Mouse (Mus musculus) neural tube, embryonic 13.5 days (tissue): ENCODE data around the gene Cisd3. TPM values are rescaled to one million over a fixed set of nuclear protein-coding genes. Genes with fewer than 3 reads are reported as not detected.
"Not testable (repeated sequence)": the region's sequence is repeated elsewhere in the genome, so short reads cannot be mapped to it uniquely, and the experiment has no call there.

ENCODE experiments used
- ATAC-seq: fragments of 200-750 bp; cut with Nextera tagmentation; 2 replicates; pipeline ENCODE4 v1.8.0; 2017; ENCODE audit warnings: low read depth, mild to moderate bottlenecking, moderate TSS enrichment, moderate library complexity
- H3K27ac ChIP-seq: fragments of 300-500 bp; sonication (generic); replicated peaks from 2 replicates; pipeline ENCODE4 v1.5.1; 2015; ENCODE audit warnings: moderate library complexity, mild to moderate bottlenecking, inconsistent platforms
- H3K27me3 ChIP-seq: fragments of 300-500 bp; sonication (generic); 2 replicates; pipeline ENCODE4 v1.6.1; 2015; ENCODE audit warnings: mild to moderate bottlenecking, inconsistent platforms
- H3K36me3 ChIP-seq: fragments of 300-500 bp; sonication (generic); 2 replicates; pipeline ENCODE4 v1.6.1; 2015; ENCODE audit warnings: mild to moderate bottlenecking, inconsistent platforms
- H3K4me1 ChIP-seq: fragments of 300-500 bp; sonication (generic); replicated peaks from 2 replicates; pipeline ENCODE4 v1.6.1; 2015; ENCODE audit warnings: inconsistent platforms
- H3K4me2 ChIP-seq: fragments of 300-500 bp; sonication (generic); 2 replicates; pipeline ENCODE4 v1.6.1; 2015; ENCODE audit warnings: inconsistent platforms, mild to moderate bottlenecking, moderate library complexity
- H3K4me3 ChIP-seq: fragments of 300-500 bp; sonication (generic); 2 replicates; pipeline ENCODE4 v1.5.1; 2015; ENCODE audit warnings: mild to moderate bottlenecking, inconsistent platforms
- H3K9ac ChIP-seq: fragments of 300-500 bp; sonication (generic); 2 replicates; pipeline ENCODE4 v1.6.1; 2015; ENCODE audit warnings: moderate library complexity, mild to moderate bottlenecking, inconsistent platforms
- H3K9me3 ChIP-seq: fragments of 300-500 bp; sonication (generic); 2 replicates; pipeline ENCODE4 v1.6.1; 2016; ENCODE audit warnings: inconsistent platforms
- WGBS: fragments of 180-500 bp; shearing (Covaris S2); methylation state at CpG from one replicate; pipeline ENCODE4 v1.1.7; 2015; 5-methylcytosine and 5-hydroxymethylcytosine counted together
- microRNA-seq: library from miRNA; unstranded; fragments of <30 nt; microRNA quantifications from one replicate; pipeline ENCODE4, GENCODE M21; 2016
- polyA plus RNA-seq: library from polyadenylated mRNA; unstranded; fragments of >200 nt; fragmentation: Nextera tagmentation; extraction: Ambion mirVana; gene quantifications from 2 replicates; pipeline ENCODE4 v1.2.1, GENCODE M21; 2015

Gene Cisd3
- polyA plus RNA-seq, 1 experiment from 2014 or later, result 40.5 TPM

- Histone ChIP-seq H3K36me3 (peaks cover 97% of the 10 kb centered on the region), H3K27ac (no peak overlapping the region), H3K9ac (no peak overlapping the region), H3K4me1 (no peaks in the 10 kb centered on the region), H3K4me2 (no peak overlapping the region), H3K4me3 (no peak overlapping the region), H3K27me3 (no peaks in the 10 kb centered on the region), H3K9me3 (no peaks in the 10 kb centered on the region)
- WGBS, result 93% methylated on average over 4 of the region's 4 CpGs
- ATAC-seq, result no peak
Measured at GRCm38 (mm10) chr11:97721338-97721737, 35.7 kb downstream of the Cisd3 start.

GRCm38 (mm10) chr11:97723709-97724108 is 38.1 kb downstream of the Cisd3 start:
- H3K27me3 ChIP-seq, result no peaks in the 10 kb centered on the region
- no peak overlapping the region for H3K4me2 ChIP-seq
- H3K4me3 ChIP-seq, result no peak overlapping the region
- H3K36me3 ChIP-seq, result peaks cover 99% of the 10 kb centered on the region
- 83% methylated on average over 7 of the region's 7 CpGs for WGBS
- no peak for ATAC-seq
- H3K4me1 ChIP-seq, result no peaks in the 10 kb centered on the region
- no peaks in the 10 kb centered on the region for H3K9me3 ChIP-seq
- H3K9ac ChIP-seq, result no peak overlapping the region
- H3K27ac ChIP-seq, result no peak overlapping the region

- Histone ChIP-seq H3K9me3 (no peaks in the 10 kb centered on the region), H3K27ac (no peak overlapping the region), H3K36me3 (peaks cover 95% of the 10 kb centered on the region), H3K4me2 (no peak overlapping the region), H3K4me3 (no peak overlapping the region), H3K27me3 (no peaks in the 10 kb centered on the region), H3K4me1 (peaks cover 2% of the 10 kb centered on the region; the same call in 1 of the 2 replicates), H3K9ac (no peak overlapping the region)
- ATAC-seq, result no peak
- WGBS, result 79% methylated on average over 7 of the region's 7 CpGs
Measured at GRCm38 (mm10) chr11:97728311-97728710, 42.7 kb downstream of the Cisd3 start.

GRCm38 (mm10) chr11:97728730-97729129 is 43.1 kb downstream of the Cisd3 start:
- ATAC-seq, result no peak
- Histone ChIP-seq H3K9me3 (no peaks in the 10 kb centered on the region), H3K4me3 (no peak overlapping the region), H3K36me3 (peaks cover 90% of the 10 kb centered on the region), H3K27ac (no peak overlapping the region), H3K27me3 (no peaks in the 10 kb centered on the region), H3K4me1 (peaks cover 6% of the 10 kb centered on the region), H3K9ac (no peak overlapping the region), H3K4me2 (no peak overlapping the region)
- 89% methylated on average over 7 of the region's 7 CpGs for WGBS

GRCm38 (mm10) chr11:97733689-97734088 is 48.1 kb downstream of the Cisd3 start:
- H3K4me3 ChIP-seq, result no peak overlapping the region
- no peak overlapping the region for H3K4me2 ChIP-seq
- peaks cover 41% of the 10 kb centered on the region for H3K36me3 ChIP-seq
- no peak for ATAC-seq
- no peak overlapping the region for H3K9ac ChIP-seq
- no peak overlapping the region; the same call in 1 of the 2 replicates for H3K27ac ChIP-seq
- H3K4me1 ChIP-seq, result peaks cover 12% of the 10 kb centered on the region
- H3K27me3 ChIP-seq, result no peaks in the 10 kb centered on the region
- WGBS, result 47% methylated on average over 10 of the region's 10 CpGs
- H3K9me3 ChIP-seq, result no peaks in the 10 kb centered on the region

GRCm38 (mm10) chr11:97734810-97735209 is 49.2 kb downstream of the Cisd3 start:
- H3K9me3 ChIP-seq, H3K4me3 ChIP-seq, H3K27me3 ChIP-seq, H3K4me2 ChIP-seq, H3K27ac ChIP-seq, ATAC-seq, H3K9ac ChIP-seq: not testable (repeated sequence)
- WGBS, result 88% methylated on average over 5 of the region's 5 CpGs
- peaks cover 13% of the 10 kb centered on the region for H3K4me1 ChIP-seq
- peaks cover 30% of the 10 kb centered on the region for H3K36me3 ChIP-seq

- H3K4me1 ChIP-seq, result peaks cover 26% of the 10 kb centered on the region
- no peak overlapping the region for H3K9ac ChIP-seq
- 97% methylated on average over 5 of the region's 5 CpGs for WGBS
- no peak overlapping the region for H3K4me2 ChIP-seq
- no peak for ATAC-seq
- H3K27ac ChIP-seq, result no peak overlapping the region
- no peaks in the 10 kb centered on the region for H3K27me3 ChIP-seq
- peaks cover 13% of the 10 kb centered on the region for H3K36me3 ChIP-seq
- H3K4me3 ChIP-seq, result no peak overlapping the region
- H3K9me3 ChIP-seq, result no peaks in the 10 kb centered on the region
Measured at GRCm38 (mm10) chr11:97736645-97737044, 51.0 kb downstream of the Cisd3 start.

GRCm38 (mm10) chr11:97737600-97737999 is 52.0 kb downstream of the Cisd3 start:
- no peak overlapping the region for H3K4me2 ChIP-seq
- H3K36me3 ChIP-seq, result peaks cover 4% of the 10 kb centered on the region; the same call in 1 of the 2 replicates
- H3K4me3 ChIP-seq, result no peak overlapping the region
- H3K4me1 ChIP-seq, result peaks cover 33% of the 10 kb centered on the region
- no peaks in the 10 kb centered on the region for H3K9me3 ChIP-seq
- H3K9ac ChIP-seq, result no peak overlapping the region
- WGBS, result 74% methylated on average over 4 of the region's 4 CpGs
- H3K27ac ChIP-seq, result no peak overlapping the region
- H3K27me3 ChIP-seq, result no peaks in the 10 kb centered on the region
- ATAC-seq, result no peak

Small RNA genes within 50 kb of the gene (microRNA-seq; reads per million reads assigned to microRNA genes)
- gene Gm24158, result not detected
- not detected for gene Mir6927

Other genes with a start within 250 kb of the Cisd3 start
- 0.81 and 1.1 TPM in 2 replicates for gene 4933428G20Rik, start 185.5 kb upstream of the Cisd3 start, polyA plus RNA-seq
- gene Srcin1, start 109.6 kb upstream of the Cisd3 start, polyA plus RNA-seq, result 5.7 and 7.0 TPM in 2 replicates
- gene Epop, start 56.1 kb upstream of the Cisd3 start, polyA plus RNA-seq, result 3.6 and 4.1 TPM in 2 replicates
- gene Mllt6, start 22.4 kb upstream of the Cisd3 start, polyA plus RNA-seq, result 3.2 and 3.4 TPM in 2 replicates
- gene Pcgf2, start 14.7 kb downstream of the Cisd3 start, polyA plus RNA-seq, result 20.4 and 22.6 TPM in 2 replicates
- gene Psmb3, start 17.6 kb downstream of the Cisd3 start, polyA plus RNA-seq, result 444 and 473 TPM in 2 replicates
- gene Pip4k2b, start 58.9 kb downstream of the Cisd3 start, polyA plus RNA-seq, result 3.7 and 4.4 TPM in 2 replicates
- 18.8 and 19.1 TPM in 2 replicates for gene Cwc25, start 80.7 kb downstream of the Cisd3 start, polyA plus RNA-seq
- gene 1700001P01Rik, start 90.1 kb downstream of the Cisd3 start, polyA plus RNA-seq, result 0.67 TPM in 1 of 2 replicates, not detected in the other
- 351 and 415 TPM in 2 replicates for gene Rpl23, start 96.6 kb downstream of the Cisd3 start, polyA plus RNA-seq
- 114 and 123 TPM in 2 replicates for gene Lasp1, start 113.2 kb downstream of the Cisd3 start, polyA plus RNA-seq
- gene B230217C12Rik, start 155.0 kb downstream of the Cisd3 start, polyA plus RNA-seq, result 31.0 and 32.3 TPM in 2 replicates
- 0.52 and 0.53 TPM in 2 replicates for gene Fbxo47, start 198.3 kb downstream of the Cisd3 start, polyA plus RNA-seq